Mouse (Mus musculus) T-helper 17 cell (primary cell): ENCODE data around the gene Tnfrsf8.
"Not testable (repeated sequence)": the region's sequence is repeated elsewhere in the genome, so short reads cannot be mapped to it uniquely, and the experiment has no call there.

ENCODE experiments used
- in situ Hi-C, 2 experiments: fragments of 300-600 bp; cut with MboI, MseI; formaldehyde crosslinking; loops; 1 replicate in 1 of 2; 2 replicates in 1 of 2; pipeline ENCODE4 v1.15.1; 2025; ENCODE audit warnings: high pct_unique_total_duplicates in 2 of 2

Gene Tnfrsf8

GRCm38 (mm10) chr4:145310859-145311258 is 4.1 kb downstream of the Tnfrsf8 start:
- in situ Hi-C loops = no loop called here

- in situ Hi-C loops = no loop called here
Observed at GRCm38 (mm10) chr4:145306422-145306821, 8.5 kb downstream of the Tnfrsf8 start.

GRCm38 (mm10) chr4:145305661-145306362 is 9.2 kb downstream of the Tnfrsf8 start:
- in situ Hi-C loops = not testable (repeated sequence)

GRCm38 (mm10) chr4:145304109-145304508 is 10.9 kb downstream of the Tnfrsf8 start:
- in situ Hi-C loops = loop anchor here in 1 of 2 experiments (5.0 kb wide), 1 partner anchor 52 kb away; no protein-coding TSS in a partner anchor

- in situ Hi-C loops = loop anchor here in 1 of 2 experiments (5.0 kb wide), 1 partner anchor 50 kb away; no protein-coding TSS in a partner anchor
Observed at GRCm38 (mm10) chr4:145302106-145302505, 12.9 kb downstream of the Tnfrsf8 start.

- in situ Hi-C loops = loop anchor here in 1 of 2 experiments (5.0 kb wide), 1 partner anchor 48 kb away; no protein-coding TSS in a partner anchor
Observed at GRCm38 (mm10) chr4:145300210-145300927, 14.6 kb downstream of the Tnfrsf8 start.

- in situ Hi-C loops = loop anchor here (25.0 kb wide), 2 partner anchors 412 to 1663 kb away; partner anchors contain the start of genes Dhrs3 (in 1 of the 2) and Zfp989 (in 1 of the 2)
Observed at GRCm38 (mm10) chr4:145299355-145299754, 15.6 kb downstream of the Tnfrsf8 start.

GRCm38 (mm10) chr4:145298846-145299245 is 16.1 kb downstream of the Tnfrsf8 start:
- in situ Hi-C loops = loop anchor here (25.0 kb wide), 2 partner anchors 412 to 1663 kb away; partner anchors contain the start of genes Dhrs3 (in 1 of the 2) and Zfp989 (in 1 of the 2)

- in situ Hi-C loops = loop anchor here (25.0 kb wide), 2 partner anchors 408 to 1667 kb away; partner anchors contain the start of genes Dhrs3 (in 1 of the 2) and Zfp989 (in 1 of the 2)
Observed at GRCm38 (mm10) chr4:145295589-145296300, 19.2 kb downstream of the Tnfrsf8 start.

GRCm38 (mm10) chr4:145294588-145294987 is 20.4 kb downstream of the Tnfrsf8 start:
- in situ Hi-C loops = loop anchor here (5.0 to 25.0 kb wide), 4 partner anchors 137 to 1668 kb away; partner anchors contain the start of genes Dhrs3 (in 2 of the 2) and Zfp989 (in 1 of the 2)

GRCm38 (mm10) chr4:145286369-145287120 is 28.4 kb downstream of the Tnfrsf8 start:
- in situ Hi-C loops = loop anchor here (5.0 to 25.0 kb wide), 4 partner anchors 69 to 1676 kb away; partner anchors contain the start of genes Dhrs3 (in 1 of the 2) and Zfp989 (in 1 of the 2)

GRCm38 (mm10) chr4:145284675-145285074 is 30.3 kb downstream of the Tnfrsf8 start:
- in situ Hi-C loops = loop anchor here (5.0 to 25.0 kb wide), 4 partner anchors 67 to 1678 kb away; partner anchors contain the start of genes Dhrs3 (in 1 of the 2) and Zfp989 (in 1 of the 2)

- in situ Hi-C loops = loop anchor here (25.0 kb wide), 2 partner anchors 396 to 1679 kb away; partner anchors contain the start of genes Dhrs3 (in 1 of the 2) and Zfp989 (in 1 of the 2)
Observed at GRCm38 (mm10) chr4:145283441-145283840, 31.5 kb downstream of the Tnfrsf8 start.

- in situ Hi-C loops = loop anchor here (25.0 kb wide), 2 partner anchors 394 to 1681 kb away; partner anchors contain the start of genes Dhrs3 (in 1 of the 2) and Zfp989 (in 1 of the 2)
Observed at GRCm38 (mm10) chr4:145280966-145281365, 34.0 kb downstream of the Tnfrsf8 start.

GRCm38 (mm10) chr4:145278724-145279370 is 36.1 kb downstream of the Tnfrsf8 start:
- in situ Hi-C loops = loop anchor here (25.0 kb wide), 2 partner anchors 392 to 1683 kb away; partner anchors contain the start of genes Dhrs3 (in 1 of the 2) and Zfp989 (in 1 of the 2)

GRCm38 (mm10) chr4:145278231-145278630 is 36.7 kb downstream of the Tnfrsf8 start:
- in situ Hi-C loops = loop anchor here (25.0 kb wide), 2 partner anchors 391 to 1684 kb away; partner anchors contain the start of genes Dhrs3 (in 1 of the 2) and Zfp989 (in 1 of the 2)

- in situ Hi-C loops = loop anchor here (25.0 kb wide), 2 partner anchors 389 to 1686 kb away; partner anchors contain the start of genes Dhrs3 (in 1 of the 2) and Zfp989 (in 1 of the 2)
Observed at GRCm38 (mm10) chr4:145276368-145277249, 38.4 kb downstream of the Tnfrsf8 start.

GRCm38 (mm10) chr4:145274887-145275286 is 40.1 kb downstream of the Tnfrsf8 start:
- in situ Hi-C loops = loop anchor here (5.0 to 25.0 kb wide), 3 partner anchors 388 to 1687 kb away; partner anchors contain the start of genes Dhrs3 (in 1 of the 2) and Zfp989 (in 1 of the 2)
